1 mouse cellular context compared by ENCODE assay signal in the genomic region with DNA sequence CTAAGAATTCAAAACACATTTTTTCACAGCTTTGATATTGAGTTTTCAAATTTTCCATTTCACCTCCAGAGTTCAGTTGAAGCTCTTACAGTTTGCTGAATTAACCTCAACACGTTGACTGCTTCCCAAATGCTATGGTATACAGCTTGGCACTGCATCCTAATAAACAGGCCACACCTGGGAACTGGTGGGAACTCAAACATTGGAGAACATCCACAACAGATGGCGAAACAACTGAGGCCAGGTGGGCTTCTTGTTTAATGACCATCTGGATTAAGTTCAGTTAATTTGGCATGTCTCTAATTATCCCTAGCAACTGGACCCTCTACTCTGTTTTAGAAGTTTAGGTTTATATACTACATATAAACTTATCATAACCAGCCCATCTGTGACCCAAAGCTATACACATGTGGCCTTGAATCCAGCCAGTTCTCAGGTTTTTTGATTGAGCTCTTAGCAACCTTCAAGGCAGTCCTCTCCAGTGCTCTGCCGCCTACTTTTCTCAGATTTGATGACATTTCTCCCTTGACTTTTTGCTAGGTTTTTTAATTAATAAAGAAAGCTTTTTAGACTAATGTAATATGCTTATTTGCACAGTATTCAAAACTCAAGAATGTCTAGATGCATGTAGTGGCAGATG.
A peak's percentile ranks its signal among the peaks of the same experiment; 100 is the strongest.
TF ChIP-seq lines count a peak whose summit lies in the region.

No protein-coding gene starts in this region.

TF ChIP-seq in MEL, 35 proteins besides CTCF, POLR2A, EP300 and RAD21:
- TF ChIP-seq ZC3H11A (IDR thresholded peaks at IDR 0.05; ENCODE audit: low read depth, low read length) (no peak), MXI1 (IDR thresholded peaks at IDR 0.05; ENCODE audit: low read depth, low read length) (no peak), SIN3A (IDR thresholded peaks at IDR 0.05; ENCODE audit: low read length) (0 out of 2 replicates have a peak, but pooled peaks have one; percentile 17), MAFK (IDR thresholded peaks at IDR 0.05; ENCODE audit: borderline replicate concordance, low read depth, low read length) (no peak)
